Mouse (Mus musculus) MEL (cell line): ENCODE measurements at regions not wholly inside any gene's neighbourhood (a gene's known extent, or its start where the extent isn't known, plus 50 kb on each side); places are given as distances from the start of the nearest gene placed in this dataset.

Experiments
- CTCF ChIP-seq, 3 experiments: IDR thresholded peaks in 2 of 3; conservative IDR thresholded peaks in 1 of 3; 2 replicates each; pipeline ENCODE4 v1.5.1; 2011 to 2012; ENCODE audit warnings: low read length in 3 of 3, low read depth in 2 of 3, mild to moderate bottlenecking in 2 of 3, improper control_type of control experiment in 1 of 3, inconsistent platforms in 1 of 3, mixed read lengths in 1 of 3, moderate library complexity in 1 of 3; ENCODE audit not compliant: control insufficient read depth in 1 of 3, insufficient read depth in 1 of 3, poor library complexity in 1 of 3, severe bottlenecking in 1 of 3
- ETS1 ChIP-seq: IDR thresholded peaks from 2 replicates; pipeline ENCODE4 v1.6.1; 2012; ENCODE audit warnings: low read depth, mild to moderate bottlenecking, inconsistent platforms, low read length, improper control_type of control experiment, moderate library complexity
- GATA1 ChIP-seq: IDR thresholded peaks from 2 replicates; pipeline ENCODE4 v1.6.1; 2011; ENCODE audit warnings: low read depth, low read length, improper control_type of control experiment
- ZC3H11A ChIP-seq: IDR thresholded peaks from 2 replicates; pipeline ENCODE4 v1.6.1; 2012; ENCODE audit warnings: low read depth, mild to moderate bottlenecking, inconsistent platforms, low read length, improper control_type of control experiment

DNA sequence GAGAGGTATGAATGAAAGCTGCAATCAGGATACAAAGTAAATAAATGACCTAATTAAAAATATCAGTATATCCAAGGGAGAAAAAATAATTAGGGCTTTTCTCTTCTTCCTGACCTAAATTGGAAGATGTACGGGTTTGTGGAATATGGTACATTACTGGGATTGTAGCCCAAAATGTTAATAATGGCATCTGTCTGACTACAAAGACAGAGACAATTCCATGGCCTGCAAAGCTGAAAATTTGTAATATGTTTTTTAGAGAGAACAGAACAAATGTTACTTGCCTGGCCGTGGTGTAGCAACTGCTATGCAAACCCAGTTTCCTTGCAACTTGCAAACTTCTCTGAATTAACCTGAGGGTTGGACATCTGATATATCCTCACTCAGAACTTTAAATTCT lies 632.6 kb upstream of the Flrt2 start:
- TF ChIP-seq CTCF (IDR thresholded peaks at IDR 0.05 in 2 of 3, conservative IDR thresholded peaks at IDR 0.05 in 1 of 3; ENCODE audit: control insufficient read depth in 1 of 3, insufficient read depth in 1 of 3, low read depth in 2 of 3, low read length in 3 of 3, poor library complexity in 1 of 3, severe bottlenecking in 1 of 3): no peak
- TF ChIP-seq ETS1: no peak
- no peak for TF ChIP-seq GATA1
- no peak for TF ChIP-seq ZC3H11A
